Mouse (Mus musculus) neutrophil, adult 5-6 weeks (primary cell): ENCODE data around the gene Ttc30a2. TPM values are rescaled to one million over a fixed set of nuclear protein-coding genes. Genes with fewer than 3 reads are reported as not detected.
A peak's percentile ranks its signal among the peaks of the same experiment; 100 is the strongest.
"Not testable (repeated sequence)": the region's sequence is repeated elsewhere in the genome, so short reads cannot be mapped to it uniquely, and the experiment has no call there.

Experiments
- ATAC-seq: fragments of 151-379, 151-347 bp; 2 replicates; pipeline ENCODE4 v1.8.0; 2017; ENCODE audit warnings: mild to moderate bottlenecking, moderate TSS enrichment; ENCODE audit not compliant: insufficient number of reproducible peaks, poor library complexity, low FRiP score, severe bottlenecking; ENCODE audit errors: extremely low read depth
- total RNA-seq: library from RNA; stranded (forward); fragments of 200-1000 nt; gene quantifications from 2 replicates; pipeline ENCODE4 v1.2.3, GENCODE M21; 2017

Ttc30a2 gene
- total RNA-seq, 1 experiment from 2014 or later = 2.3 TPM

DNA sequence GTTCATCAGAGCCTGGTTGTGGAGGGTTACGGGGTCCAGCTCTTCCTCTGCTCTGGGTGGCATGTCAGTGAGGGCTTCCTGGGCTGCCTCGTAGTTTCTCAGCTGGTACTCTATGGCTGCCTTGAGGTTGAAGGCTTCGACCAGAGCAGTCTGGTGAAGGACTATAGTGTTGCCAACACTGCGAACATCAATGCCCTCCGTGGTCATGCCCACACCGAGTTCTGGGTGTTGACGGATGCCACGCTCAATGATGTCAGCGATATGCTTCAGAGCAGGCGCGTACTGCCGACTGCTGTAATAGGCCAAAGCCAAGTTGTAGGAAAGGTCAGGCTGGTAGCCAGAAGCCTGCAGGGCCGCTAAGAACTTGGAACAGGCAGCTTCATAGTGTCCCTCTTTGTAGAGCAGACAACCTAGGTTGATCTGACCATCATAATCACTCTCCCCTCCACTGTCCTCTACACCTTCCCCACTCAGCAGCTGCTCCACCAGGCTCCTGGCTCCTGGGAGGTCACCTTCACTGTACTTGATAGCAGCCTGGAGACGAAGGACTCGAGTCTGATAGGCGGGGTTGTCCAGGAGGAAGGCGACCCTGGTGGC is 40.4 kb downstream of the Ttc30a2 start:
- ATAC-seq = not testable (repeated sequence)

DNA sequence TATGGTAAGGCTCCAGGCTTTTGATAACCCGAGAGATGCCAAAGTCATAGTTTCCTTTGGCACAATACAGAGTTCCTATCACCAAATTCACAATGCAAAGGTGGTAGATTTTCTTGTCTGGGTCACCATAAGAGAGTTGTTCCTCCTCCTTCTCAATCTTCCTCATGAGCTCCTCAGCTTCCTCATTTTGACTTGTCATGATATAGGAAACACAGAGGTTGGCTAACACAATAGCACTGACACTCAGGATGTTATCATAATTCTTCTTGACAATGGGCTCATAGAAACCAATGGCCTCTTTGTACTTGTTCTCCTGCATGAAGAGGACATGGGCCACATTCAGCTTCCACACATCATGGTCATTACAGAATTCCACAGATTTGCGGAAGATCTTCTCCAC is 41.3 kb downstream of the Ttc30a2 start:
- peak; percentile 50 for ATAC-seq

DNA sequence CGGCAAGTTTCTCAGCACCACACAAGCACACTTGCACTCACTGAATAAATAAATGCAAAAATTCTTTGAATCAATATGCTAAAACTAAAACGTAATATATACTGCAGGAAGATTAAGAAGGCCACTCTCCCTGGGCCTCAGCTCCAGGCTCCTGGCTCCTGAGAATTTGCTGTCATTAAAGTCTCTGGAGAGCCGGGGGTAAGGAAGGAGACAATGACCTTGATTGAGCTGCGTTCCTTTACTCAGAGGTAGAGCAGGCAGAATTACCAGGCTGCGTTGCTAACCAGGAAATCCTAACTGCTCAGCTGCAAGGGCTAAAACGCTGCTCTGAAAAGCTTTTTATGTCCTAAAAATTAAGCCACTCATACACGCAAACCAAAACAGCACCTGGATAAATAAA is 44.4 kb downstream of the Ttc30a2 start:
- ATAC-seq = no peak

DNA sequence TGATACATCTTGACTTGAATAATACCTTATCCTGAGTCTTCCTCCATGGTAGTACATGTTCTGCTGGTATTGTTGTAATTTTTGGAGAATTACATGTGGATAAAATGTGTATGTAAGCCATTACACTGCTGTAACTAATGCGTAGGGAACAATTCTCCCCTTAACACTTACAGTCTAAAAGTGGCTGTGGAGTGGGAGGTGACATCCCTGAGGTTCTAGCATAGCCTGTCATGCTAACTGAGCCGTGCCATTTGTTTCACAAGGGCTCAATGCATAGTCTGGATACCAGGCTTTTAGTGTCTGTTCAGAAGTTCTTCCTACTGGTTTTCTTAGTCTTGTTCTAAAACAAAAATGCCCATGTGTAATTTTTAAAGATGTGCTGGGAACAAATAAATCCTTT is 47.0 kb downstream of the Ttc30a2 start:
- no peak for ATAC-seq

DNA sequence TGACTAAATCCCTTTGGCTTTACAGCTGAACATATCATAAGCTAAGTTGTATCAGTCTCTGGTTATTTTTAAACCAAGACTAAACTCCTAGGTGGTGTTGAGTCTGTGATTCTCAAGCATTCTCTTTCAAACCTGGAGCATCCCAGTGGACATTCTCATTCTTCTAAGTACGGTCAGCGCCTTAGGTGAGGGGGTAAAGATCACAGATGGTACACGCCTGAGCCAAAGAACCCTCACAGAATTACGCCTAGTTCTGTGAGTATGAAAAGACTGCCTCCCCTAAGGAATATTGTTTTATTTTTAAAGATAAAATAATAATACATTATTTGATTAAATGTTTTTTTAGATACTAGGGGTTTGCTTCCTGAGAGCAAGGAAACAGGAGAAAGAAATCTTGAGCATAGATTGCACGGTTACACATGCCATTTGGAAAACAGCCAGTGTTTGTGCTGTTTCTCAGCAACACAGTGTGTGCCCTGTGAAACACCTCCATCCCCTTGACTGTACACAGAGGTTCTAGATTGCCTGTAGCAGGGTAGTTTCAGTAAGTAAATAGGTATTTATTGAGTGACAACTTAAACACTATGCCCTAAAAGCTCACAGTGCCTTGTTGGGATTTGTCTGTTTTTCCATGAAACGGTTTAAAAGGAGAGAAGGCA is 48.1 kb downstream of the Ttc30a2 start:
- no peak for ATAC-seq

DNA sequence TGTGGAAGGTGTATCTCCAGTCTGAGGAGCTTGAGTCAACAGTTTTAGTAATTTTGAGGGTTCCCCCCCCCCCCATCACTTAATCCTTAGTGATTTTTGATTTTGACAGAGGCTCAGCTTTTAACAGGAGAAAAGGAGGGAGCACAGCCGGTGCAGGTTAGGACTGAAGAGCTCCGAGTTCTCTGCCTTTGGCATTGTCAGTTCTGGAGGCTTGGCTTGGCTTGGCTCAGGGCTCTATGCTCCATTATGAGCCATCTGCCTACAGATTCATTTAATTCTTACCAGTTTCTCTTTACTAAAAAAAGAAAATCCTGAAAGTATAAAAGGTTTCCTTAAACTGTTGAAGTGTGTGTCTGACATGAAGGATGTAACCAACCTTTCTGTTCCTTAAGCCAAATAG is 48.8 kb downstream of the Ttc30a2 start:
- ATAC-seq = no peak

DNA sequence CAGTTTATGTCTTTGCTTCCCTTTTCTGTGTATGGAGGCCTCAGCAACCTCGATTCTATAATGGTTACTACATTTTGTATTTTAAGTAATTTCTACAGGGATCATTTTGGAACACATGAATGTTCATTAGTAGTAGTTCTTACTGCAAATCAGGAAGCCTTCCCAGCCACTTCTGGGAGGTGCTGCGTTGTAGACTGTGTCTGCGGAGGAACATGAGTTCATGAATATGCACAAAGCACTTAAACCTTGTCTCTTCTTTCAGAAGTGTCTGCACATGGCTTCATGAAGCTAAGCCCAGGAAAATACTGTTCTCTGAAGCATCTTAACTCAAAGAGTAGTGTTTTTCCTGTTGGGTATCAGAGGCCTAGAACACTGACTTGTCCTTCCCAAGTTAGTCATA is 50.0 kb downstream of the Ttc30a2 start:
- ATAC-seq = no peak

DNA sequence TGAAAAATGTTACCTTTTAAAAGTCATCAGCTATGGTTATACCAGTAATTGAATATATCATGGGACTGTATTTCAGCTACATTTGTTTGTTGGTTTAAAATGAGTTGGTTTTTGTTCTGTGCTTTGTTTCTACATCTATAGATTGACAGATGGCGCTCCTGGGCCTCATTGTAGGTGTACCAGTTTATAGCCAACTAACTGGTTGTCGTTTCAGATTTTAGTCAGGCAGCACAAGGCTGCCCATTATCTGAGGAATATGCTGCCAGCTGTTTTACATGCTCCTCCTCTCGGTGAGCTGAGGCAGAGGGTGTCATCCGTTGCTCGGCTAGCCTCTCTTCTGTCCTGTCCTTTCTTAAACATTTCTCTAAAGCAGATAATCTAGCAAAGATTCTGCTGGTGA is 51.9 kb downstream of the Ttc30a2 start:
- no peak for ATAC-seq

Other genes starting within 250 kb of the Ttc30a2 start
- 42.1 and 46.0 TPM in 2 replicates for gene Agps, start 146.0 kb downstream of the Ttc30a2 start, total RNA-seq
- gene Ttc30b, start 39.6 kb downstream of the Ttc30a2 start, total RNA-seq = 6.6 and 7.0 TPM in 2 replicates
- gene Ttc30a1, start 3.8 kb upstream of the Ttc30a2 start, total RNA-seq = 5.4 and 5.6 TPM in 2 replicates